Mouse (Mus musculus): ENCODE results near the gene Rad51b. TPM values are rescaled to one million over a fixed set of nuclear protein-coding genes. Genes with fewer than 3 reads are reported as not detected.

The Rad51b gene
- total and polyA plus RNA-seq, 3 experiments = 6.5 to 8.6 (median 8.5) TPM

- Histone ChIP-seq H3K4me2 (ENCODE audit: insufficient read depth, low read depth, poor library complexity, severe bottlenecking) (no peak overlapping the region), H3K27me3 (replicated peaks) (no peaks in the 10 kb centered on the region), H3K79me2 (replicated peaks; ENCODE audit: control insufficient read depth, extremely low read depth, insufficient read depth, poor library complexity, severe bottlenecking) (no peaks in the 10 kb centered on the region), H3K27ac (ENCODE audit: insufficient read depth, low read depth) (no peak overlapping the region), H3K4me1 (ENCODE audit: control insufficient read depth in 1 of 2, insufficient read depth in 2 of 2) (peaks cover 0 to 8% of the 10 kb centered on the region in 2 experiments; a peak in 3 of 4 replicates), H3K4me3 (replicated peaks in 1 of 3; ENCODE audit: low read depth in 2 of 3, low read length in 2 of 3, poor library complexity in 1 of 3) (no peak overlapping the region), H3K9me3 (replicated peaks; ENCODE audit: low read length) (no peaks in the 10 kb centered on the region), H3K36me3 (replicated peaks in 1 of 2; ENCODE audit: control insufficient read depth in 1 of 2, insufficient read depth in 1 of 2, low read length in 1 of 2) (no peaks in the 10 kb centered on the region), H3K9ac (ENCODE audit: insufficient read depth, low read depth) (no peak overlapping the region)
- no peak for TF ChIP-seq ETS1 (conservative IDR thresholded peaks at IDR 0.05; ENCODE audit: low read depth, low read length)
- no peak for TF ChIP-seq KAT2A (IDR thresholded peaks at IDR 0.05; ENCODE audit: insufficient replicate concordance, low read length)
- no peak for TF ChIP-seq NRF1 (IDR thresholded peaks at IDR 0.05; ENCODE audit: low read depth, low read length)
- no peak for TF ChIP-seq ZKSCAN1 (IDR thresholded peaks at IDR 0.05; ENCODE audit: borderline replicate concordance, low read depth, low read length)
- in situ Hi-C loops (cut with MboI; ENCODE audit: low pct_ligation_motif_present, low pct_unique_long_range_greater_than_20kb, low sequenced_read_pairs) (no loop called here), dilution Hi-C loops (cut with MboI; ENCODE audit: extremely low pct_ligation_motif_present, extremely low pct_unique_long_range_greater_than_20kb, low sequenced_read_pairs) (no loop called here)
- DNase-seq (ENCODE audit: extremely low read depth) = no peak
These were observed 379.8 kb downstream of the Rad51b start for GRCm38 (mm10) chr12:79676896-79677295.

- dilution Hi-C loops (cut with MboI; ENCODE audit: extremely low pct_ligation_motif_present, extremely low pct_unique_long_range_greater_than_20kb, low sequenced_read_pairs) (no loop called here), in situ Hi-C loops (cut with MboI; ENCODE audit: low pct_ligation_motif_present, low pct_unique_long_range_greater_than_20kb, low sequenced_read_pairs) (no loop called here)
- TF ChIP-seq SMC3 (IDR thresholded peaks at IDR 0.05; ENCODE audit: low read depth, low read length) = no peak
- TF ChIP-seq TBP (conservative IDR thresholded peaks at IDR 0.05; ENCODE audit: low read depth, low read length) = no peak
- no peak for TF ChIP-seq ZNF384 (IDR thresholded peaks at IDR 0.05; ENCODE audit: low read depth, low read length)
- no peak for TF ChIP-seq NRF1 (IDR thresholded peaks at IDR 0.05; ENCODE audit: low read depth, low read length)
- no peak for TF ChIP-seq MAX (IDR thresholded peaks at IDR 0.05; ENCODE audit: low read length)
- no peak for TF ChIP-seq PAX5 (IDR thresholded peaks at IDR 0.05; ENCODE audit: low read length)
- TF ChIP-seq NELFE (IDR thresholded peaks at IDR 0.05; ENCODE audit: low read depth, low read length) = no peak
- TF ChIP-seq JUND (conservative IDR thresholded peaks at IDR 0.05; ENCODE audit: low read depth, low read length) = no peak
- TF ChIP-seq MAZ (IDR thresholded peaks at IDR 0.05; ENCODE audit: low read depth, low read length) = no peak
- no peak for TF ChIP-seq POLR2AphosphoS2 (IDR thresholded peaks at IDR 0.05; ENCODE audit: low read depth, low read length)
- TF ChIP-seq MAFK (IDR thresholded peaks at IDR 0.05; ENCODE audit: insufficient replicate concordance, low read length) = no peak
- no peak for TF ChIP-seq MXI1 (IDR thresholded peaks at IDR 0.05; ENCODE audit: low read depth, low read length)
- no peak for TF ChIP-seq RCOR1 (conservative IDR thresholded peaks at IDR 0.05; ENCODE audit: low read depth, low read length)
- no peak for TF ChIP-seq MEF2A (IDR thresholded peaks at IDR 0.05; ENCODE audit: borderline replicate concordance, low read depth, low read length)
- no peak for TF ChIP-seq CHD2 (IDR thresholded peaks at IDR 0.05; ENCODE audit: low read length)
- no peak for TF ChIP-seq MYC (IDR thresholded peaks at IDR 0.05; ENCODE audit: low read depth, low read length)
- no peak for TF ChIP-seq BHLHE40 (IDR thresholded peaks at IDR 0.05; ENCODE audit: low read depth, low read length)
- no peak for TF ChIP-seq JUN (IDR thresholded peaks at IDR 0.05; ENCODE audit: insufficient read depth, low read depth, low read length)
- no peak for TF ChIP-seq KAT2A (IDR thresholded peaks at IDR 0.05; ENCODE audit: insufficient replicate concordance, low read length)
- no peak overlapping the region for H3K4me3 ChIP-seq (replicated peaks in 1 of 3; ENCODE audit: low read depth in 2 of 3, low read length in 2 of 3, poor library complexity in 1 of 3)
- H3K79me2 ChIP-seq (replicated peaks; ENCODE audit: control insufficient read depth, extremely low read depth, insufficient read depth, poor library complexity, severe bottlenecking) = no peaks in the 10 kb centered on the region
- DNase-seq (ENCODE audit: extremely low read depth) = no peak
- no peak overlapping the region for H3K4me2 ChIP-seq (ENCODE audit: insufficient read depth, low read depth, poor library complexity, severe bottlenecking)
- no peak overlapping the region for H3K9ac ChIP-seq (ENCODE audit: insufficient read depth, low read depth)
- H3K9me3 ChIP-seq (replicated peaks; ENCODE audit: low read length) = no peaks in the 10 kb centered on the region
- peaks cover 3 to 16% of the 10 kb centered on the region in 2 experiments; a peak in 3 of 4 replicates for H3K4me1 ChIP-seq (ENCODE audit: control insufficient read depth in 1 of 2, insufficient read depth in 2 of 2)
- no peak overlapping the region for H3K27ac ChIP-seq (ENCODE audit: insufficient read depth, low read depth)
- H3K27me3 ChIP-seq (replicated peaks) = no peaks in the 10 kb centered on the region
- no peaks in the 10 kb centered on the region for H3K36me3 ChIP-seq (replicated peaks in 1 of 2; ENCODE audit: control insufficient read depth in 1 of 2, insufficient read depth in 1 of 2, low read length in 1 of 2)
These were observed 382.3 kb downstream of the Rad51b start for GRCm38 (mm10) chr12:79679251-79679901.
